Mouse (Mus musculus) WW6 (cell line): Measurements from ENCODE around the gene Tgm2.

Experiments used
- DNase-seq: peaks from one replicate; pipeline ENCODE4 v3.0.0-alpha.2; 2013; ENCODE audit warnings: low read depth, low spot score

Gene Tgm2

DNA sequence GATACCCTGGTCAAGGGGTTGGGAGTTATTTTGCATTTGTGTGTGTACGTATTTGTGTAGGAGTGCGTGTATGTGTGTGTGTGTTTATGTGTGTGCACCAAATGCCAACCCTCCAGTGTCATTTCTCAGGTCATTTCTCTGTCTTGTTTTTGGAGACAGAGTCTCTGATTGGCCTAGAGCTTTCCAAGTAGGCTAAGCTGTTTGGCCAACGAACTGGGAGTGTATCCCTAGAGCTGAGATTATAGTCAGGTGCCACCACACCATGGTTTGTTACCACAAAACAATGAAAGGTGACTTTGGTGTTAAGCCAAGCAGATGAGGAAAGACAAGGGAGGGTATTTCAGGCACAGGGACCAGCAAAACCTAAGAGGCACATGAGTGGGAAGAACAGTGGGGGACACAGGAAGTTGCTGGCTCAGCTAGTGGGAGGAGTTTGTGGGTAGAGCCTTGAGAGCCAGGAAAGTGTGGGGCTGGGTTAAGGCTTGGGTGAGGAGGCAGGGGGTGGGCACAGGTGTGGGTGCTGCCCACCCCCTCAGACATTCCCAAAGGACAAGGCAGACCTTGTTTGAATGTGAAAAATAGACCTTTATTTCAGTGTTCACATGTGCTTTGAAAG lies 30.3 kb downstream of the Tgm2 start:
- no peak for DNase-seq

DNA sequence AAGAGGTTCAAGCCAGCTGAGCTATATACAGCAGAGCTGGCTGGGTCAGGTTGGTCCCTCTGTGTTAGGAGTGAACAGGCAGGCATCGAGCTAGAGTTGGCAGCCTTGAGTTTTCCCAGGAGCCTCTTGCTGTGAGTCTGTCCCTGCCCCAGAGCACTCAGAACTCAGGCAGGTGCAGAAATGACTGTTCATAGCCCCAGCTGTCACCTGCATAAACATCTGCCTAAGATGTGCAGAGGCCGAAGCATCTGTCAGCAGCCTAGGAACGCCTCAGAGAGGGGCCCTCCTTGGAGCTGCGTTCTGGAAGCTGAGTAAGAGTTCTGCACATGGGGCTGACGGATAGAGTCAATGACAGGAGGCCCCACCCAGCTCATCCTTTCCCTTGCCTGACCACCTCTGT lies 31.3 kb downstream of the Tgm2 start:
- no peak for DNase-seq

DNA sequence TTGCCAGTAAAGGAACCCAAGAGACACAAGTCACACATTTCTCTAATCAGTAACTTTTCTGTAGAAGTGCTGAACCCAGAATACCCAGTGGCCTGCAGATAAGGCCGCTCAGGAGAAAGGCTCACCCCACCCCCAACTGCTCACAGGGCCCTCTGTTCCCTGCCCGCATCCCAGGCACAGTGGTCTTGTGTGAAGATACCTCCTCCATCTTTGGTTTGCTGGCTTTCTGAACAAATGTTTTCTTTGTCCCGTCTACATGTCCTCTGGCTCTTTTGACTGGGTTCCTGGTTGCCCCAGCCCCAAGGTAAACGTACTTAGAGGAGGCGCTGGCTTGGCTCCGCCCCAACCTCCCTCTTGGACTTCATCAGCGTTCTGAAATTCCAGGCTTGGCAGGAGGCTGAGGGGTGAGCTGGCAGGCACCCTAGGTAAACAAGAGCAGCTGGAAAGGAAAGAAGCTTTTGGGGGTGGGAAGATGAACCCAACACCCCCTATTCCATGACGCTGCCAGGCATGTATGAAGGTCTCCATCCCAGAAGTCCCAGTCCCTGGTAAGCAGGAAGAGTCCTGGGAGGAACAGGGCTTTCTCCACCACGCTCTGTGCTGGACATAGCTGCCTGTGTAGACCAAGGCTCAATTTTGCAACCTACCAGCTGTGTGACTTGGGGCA lies 32.5 kb downstream of the Tgm2 start:
- no peak for DNase-seq

DNA sequence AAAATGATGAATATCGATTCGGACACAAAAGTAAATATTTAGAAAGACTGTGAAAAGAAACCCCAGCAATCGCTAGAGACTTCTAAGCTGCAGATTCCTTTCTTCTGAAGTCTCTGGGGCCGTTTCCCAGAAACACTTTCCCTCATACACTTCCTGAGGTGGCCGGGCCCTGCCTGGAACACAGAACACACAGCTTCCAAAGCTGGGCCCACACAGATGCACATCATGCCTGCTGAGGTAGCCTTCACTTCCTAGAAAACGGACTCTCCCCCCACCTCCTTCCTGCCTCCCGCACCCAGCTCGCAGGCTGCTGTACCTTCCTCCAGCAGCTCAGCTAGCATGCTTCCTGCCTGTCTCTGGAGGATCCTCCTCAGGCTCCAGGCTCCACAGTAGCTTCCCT lies 36.7 kb downstream of the Tgm2 start:
- no peak for DNase-seq

DNA sequence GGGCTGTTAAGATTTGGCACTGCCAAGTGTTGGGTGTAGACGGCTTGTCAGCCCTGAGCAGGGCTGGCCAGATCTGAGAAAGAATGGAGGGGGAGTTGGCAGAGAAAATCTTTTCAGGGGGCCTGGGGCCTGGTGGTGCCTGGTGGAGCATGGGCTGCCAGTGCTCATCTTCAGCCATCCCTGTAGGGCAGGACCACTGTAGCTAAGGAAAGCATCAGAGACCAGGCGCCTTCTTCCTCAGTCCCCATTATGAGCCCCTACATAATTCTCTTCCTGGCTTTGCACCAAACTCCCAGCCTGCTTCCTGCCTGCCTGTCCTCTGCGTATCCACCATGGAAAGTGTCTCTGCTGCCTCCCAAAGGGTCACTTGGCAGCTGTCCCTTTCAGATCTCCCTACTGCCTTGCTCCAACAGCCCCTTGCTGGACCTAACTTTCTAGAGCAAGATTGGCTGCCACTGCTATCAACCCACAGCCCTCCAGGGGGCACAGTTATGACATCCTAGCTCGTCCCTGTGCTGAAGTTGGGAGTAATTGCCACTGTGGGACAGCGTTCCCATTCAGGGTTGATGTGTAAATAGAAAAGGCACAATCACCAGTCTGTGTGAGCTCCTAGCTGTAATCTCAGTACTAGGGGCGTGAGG lies 39.2 kb downstream of the Tgm2 start:
- no peak for DNase-seq

DNA sequence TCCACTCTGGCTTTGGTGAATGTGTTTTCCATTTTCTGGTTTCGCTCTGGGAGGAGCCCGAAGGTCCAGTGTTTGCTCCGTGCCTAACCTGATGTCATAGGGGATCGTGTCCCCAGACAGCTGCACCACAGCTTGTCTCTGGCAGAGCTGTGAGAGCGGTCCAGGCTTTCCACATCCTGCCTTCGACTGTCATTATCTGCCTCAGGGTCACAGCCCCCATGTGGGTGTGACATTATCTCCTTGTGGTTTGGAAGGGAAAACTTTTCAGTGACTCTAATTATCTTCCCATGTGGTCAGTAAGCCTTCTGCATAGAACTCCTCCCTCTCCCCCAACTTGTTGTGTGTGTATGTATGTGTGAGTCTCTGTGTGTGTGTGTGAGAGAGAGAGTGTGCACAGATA lies 40.6 kb downstream of the Tgm2 start:
- no peak for DNase-seq

DNA sequence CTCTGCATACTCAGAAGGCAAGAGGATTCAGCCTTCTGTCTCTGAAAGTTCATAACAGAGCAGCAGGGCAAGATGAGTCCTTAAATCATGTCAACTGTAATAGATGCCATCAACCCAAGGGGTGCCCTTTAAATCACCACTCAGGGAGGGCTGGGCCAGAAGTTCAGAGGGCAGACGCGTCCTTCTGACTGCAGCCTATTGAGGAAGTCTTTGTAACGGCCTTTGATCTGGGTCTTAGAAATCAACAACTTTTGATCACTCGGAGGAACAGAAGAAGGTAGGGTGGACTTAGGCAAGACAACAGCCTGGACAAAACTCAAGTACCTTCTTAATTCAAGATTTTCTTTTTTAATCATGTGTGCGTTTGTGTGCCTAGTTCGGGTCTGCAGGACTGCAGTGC lies 41.3 kb downstream of the Tgm2 start:
- no peak for DNase-seq

DNA sequence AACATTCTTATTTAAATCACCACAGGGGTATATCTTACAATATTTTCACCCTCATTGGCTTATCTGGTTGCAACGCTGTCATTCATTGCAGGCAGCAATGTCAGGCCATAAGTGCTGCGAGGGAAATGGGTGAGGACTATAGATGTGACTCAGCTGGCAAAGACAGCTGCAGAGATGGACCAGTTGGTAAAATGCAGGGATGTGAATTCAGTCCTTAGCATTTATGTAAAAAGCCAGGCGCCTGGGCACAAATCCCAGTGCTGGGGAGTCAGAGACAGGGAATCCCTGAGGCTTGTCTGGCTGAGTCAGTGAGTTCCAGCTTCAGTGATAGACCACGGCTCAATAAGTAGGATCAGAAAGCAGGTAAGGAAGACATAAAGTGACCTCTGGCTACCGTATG lies 44.5 kb downstream of the Tgm2 start:
- no peak for DNase-seq

DNA sequence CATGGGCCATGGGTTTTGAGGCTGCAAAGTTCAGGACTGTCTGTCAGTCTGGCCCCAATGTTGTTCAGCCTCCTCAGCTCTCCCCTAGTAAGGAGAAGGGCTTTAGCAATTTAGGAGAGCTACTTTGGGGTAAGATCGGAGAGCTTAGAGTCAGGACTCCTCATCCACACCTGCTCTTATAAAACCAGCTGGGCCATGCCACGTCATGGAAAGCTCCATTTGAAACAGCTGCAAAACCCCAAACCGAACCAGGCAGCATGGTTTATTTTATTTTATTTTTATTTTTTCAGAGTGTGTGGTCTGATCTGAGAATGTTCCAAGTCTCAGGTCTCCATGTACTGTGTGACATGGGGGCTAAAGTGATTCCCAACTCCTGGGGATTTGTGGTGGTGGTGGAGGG lies 46.7 kb downstream of the Tgm2 start:
- DNase-seq: no peak

DNA sequence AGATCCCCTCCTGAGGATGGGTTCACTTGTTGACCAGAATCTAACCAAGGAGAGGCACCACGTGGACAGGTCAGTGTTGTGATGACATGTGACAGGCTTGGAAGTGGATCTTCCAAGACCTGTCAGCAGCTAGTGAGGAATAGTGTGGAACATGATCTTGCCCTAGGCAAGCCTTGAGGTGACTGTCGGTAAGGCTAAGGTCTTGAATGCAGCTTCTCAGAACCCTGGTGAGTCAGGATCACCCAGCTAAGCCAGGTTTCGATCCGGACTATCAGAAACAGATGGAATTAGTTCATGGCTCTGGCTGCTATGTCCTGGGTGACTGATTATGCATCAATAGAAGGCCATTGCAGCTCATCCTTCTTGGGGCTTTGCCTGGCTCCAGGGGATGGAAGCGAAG lies 47.5 kb downstream of the Tgm2 start:
- no peak for DNase-seq

DNA sequence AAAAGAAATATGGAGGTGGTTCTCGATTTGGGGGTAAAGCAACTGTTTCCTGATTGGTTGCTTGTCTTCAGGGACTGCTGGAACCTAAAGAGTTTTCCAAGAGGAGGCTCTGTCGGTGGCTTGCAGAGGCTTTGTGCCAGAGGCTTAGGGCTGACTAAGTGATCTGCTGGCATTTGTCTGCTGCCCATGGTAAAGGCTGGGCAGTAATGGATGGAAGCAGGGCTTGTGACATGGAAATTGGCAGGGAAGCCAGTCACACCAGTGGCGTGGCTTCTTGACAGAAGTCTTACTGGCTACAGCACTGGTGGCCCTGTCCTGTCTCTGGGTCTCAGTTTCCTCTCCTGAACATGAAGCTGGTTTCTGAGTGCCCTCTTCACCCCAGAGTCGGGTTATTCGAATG lies 49.2 kb downstream of the Tgm2 start:
- DNase-seq: no peak

DNA sequence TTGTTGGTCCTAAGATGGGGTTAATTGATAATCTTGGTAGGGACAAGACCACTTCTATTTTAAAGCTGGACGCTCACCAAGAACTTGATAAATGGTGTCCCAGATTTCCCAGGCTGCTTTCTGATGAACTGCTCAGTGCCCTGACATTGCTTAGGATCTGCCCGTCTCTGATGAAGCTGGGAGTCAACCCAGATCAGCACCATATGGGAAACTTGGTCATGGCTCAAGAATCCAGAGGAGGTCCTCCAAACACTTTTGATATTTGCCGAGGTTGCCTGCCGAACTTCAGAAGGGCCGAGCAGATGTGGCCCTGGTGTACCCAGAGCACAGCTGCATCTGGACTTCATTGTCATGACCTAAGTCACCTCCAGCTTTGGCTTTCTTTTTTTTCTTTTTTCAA lies 51.4 kb downstream of the Tgm2 start:
- no peak for DNase-seq

DNA sequence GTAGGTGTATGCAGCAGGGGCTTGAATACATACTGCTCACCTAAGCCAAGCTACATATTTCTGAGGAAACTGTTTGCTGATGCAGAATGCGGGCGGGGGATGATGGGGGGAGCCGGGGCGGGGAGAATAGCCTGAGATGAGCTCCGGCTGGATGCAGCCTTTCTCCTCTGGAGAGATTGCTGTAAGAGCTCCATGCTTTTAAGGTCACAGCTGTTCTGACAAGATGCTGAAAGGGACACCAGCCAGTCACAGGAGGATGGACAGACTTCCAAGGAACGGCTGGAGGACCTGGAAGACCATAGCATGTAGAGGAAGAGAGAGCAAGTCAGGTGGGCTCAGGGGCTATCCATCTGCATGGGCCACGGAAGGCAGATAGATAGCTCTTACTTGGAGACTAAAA lies 51.9 kb downstream of the Tgm2 start:
- DNase-seq: no peak

DNA sequence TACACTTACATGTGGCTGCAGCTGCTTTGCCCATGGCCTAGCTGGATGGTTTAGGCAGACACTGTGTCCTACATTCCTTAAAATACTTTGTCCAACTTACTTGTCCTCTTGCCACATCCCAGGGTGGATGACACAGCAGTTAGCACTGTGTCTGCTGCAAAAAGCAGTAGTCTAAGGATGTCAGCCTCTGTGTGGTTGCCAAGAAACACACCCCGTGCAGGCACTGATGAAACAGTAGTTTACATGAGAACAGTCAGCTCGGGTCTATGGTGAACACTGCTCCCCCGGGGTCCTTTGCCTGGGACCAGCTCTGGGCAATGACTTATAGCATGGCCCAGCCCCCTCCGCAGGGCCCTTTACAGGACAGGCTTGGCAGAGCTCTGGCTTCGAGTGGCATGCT lies 52.9 kb downstream of the Tgm2 start:
- no peak for DNase-seq

DNA sequence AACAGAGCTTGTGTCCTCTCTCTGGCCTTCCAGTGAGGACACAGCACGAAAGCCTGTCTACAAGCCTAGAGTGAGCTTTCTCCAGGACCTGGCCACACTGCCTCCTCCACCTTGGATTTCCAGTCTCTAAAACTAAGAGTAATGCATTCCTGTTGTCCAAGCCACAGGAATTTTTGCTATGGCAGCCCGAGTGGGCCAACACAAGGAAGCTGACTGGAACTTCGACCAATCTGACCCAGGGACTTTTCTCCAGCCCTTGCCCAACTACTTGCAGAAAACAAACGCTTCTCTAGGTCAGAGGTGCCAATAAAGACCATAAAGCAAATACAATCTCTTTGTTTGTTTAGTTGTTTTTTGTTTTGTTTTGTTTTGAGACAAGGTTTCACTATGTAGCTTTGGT lies 56.1 kb downstream of the Tgm2 start:
- no peak for DNase-seq

DNA sequence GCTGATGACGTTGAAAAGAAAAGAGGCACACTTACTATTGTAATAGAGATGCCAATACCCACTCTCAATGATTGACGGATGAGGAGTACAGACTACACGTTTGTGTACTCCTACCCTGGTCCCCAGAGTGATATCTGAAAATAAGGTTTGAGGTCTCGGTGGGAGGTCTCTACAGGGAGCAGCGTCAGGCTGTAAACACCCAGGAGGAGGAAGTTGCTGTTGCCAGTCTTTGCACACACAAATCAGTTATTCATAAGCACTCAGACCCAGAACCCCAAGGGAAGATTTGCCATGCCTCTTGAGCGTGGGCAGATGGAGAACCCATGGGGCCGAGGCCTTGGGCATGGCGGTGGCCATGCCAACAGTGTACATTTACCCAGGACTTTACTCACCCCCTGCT lies 61.8 kb downstream of the Tgm2 start:
- no peak for DNase-seq

DNA sequence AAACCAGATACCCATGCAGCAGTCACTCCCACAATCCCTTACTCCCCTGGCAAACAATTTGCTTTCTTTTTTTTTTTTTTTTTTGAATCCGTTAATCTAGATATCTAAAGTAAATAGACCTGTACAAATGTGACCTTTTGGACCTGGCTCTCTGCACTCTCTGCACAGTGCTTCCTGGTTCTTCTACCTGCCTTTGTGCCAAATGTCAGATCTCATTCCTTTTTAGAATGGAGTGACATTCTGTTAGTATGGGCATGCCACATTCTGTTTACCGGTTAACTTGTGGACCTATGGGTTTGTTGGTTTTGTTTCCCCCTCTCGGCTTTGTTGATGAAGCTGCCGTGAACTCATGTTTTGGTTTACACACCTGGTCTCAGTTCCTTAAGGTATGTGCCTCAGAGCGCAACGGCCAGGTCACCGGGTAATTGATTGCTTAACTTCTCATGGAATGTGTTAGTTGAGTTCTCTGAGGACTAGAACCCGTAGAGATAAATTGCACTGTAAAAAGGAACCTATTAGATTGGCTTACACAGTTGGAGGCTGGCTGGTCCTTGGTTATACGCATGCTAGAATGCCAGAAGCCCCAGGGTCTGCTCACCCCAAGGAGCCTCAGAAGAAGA lies 65.5 kb downstream of the Tgm2 start:
- DNase-seq: no peak

DNA sequence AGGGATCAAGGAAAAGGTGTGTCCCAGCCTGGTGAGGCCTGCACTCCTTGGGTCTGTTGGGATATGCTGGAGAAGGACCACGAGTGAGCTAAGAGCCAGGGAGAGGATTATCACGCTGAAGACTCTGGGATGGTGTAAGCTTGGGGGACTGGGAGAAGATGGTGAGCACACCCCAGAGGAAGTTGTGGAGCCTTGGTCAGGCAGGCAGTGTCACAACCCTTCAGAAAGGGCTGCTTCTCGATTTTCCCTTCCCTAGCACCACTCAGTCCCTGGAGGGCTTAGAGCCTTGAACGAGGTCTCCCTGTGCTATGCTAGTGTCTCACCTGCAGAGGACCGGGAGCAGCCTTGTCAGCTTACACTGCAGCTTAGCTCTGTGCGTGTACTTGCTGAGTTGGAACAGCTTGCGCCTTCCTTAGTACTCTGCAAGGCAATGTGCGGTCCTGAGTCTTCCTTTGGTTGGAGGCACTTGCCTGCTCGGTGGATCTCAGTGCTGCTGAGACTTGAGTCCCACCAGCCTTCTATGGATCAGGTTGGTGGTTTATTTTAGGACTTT lies 66.3 kb downstream of the Tgm2 start:
- DNase-seq: no peak

DNA sequence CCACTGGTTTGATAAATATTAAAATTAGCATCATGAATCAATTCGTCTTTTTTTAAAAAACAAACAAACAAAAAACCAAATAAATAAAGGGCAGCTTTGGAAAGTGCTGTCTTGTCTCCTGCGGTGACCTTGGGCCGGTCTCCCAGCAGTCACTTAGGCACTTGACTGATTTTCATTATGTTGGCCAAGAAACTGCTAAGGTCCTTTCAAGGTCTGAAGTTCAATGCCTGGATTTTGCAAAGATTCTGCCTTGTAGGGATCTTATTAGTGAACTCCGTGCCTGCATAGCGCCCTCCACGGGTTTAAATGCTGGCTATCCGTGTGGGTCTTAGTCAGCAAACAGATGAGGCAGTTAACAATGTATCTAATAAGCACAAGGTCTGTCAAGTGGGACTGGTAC lies 67.3 kb downstream of the Tgm2 start:
- DNase-seq: no peak

DNA sequence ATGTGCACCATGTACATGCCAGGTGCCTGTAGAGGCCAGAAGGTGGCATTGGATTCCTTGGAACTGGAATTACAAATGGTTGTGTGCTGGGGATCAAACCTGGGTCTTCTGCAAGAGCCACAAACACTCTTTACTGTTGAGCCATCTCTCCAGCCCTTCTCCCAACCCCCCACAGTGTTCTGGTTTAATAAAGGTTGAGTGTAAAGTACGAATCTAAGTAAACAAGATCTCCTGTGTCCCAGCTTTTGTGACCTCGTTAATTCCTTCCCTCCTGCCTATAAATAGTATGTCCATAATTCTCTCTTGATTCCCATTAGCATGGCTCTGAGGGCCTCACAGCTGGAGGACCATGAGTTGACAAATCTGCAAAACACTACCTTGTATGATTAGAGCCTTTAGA lies 68.3 kb downstream of the Tgm2 start:
- no peak for DNase-seq

DNA sequence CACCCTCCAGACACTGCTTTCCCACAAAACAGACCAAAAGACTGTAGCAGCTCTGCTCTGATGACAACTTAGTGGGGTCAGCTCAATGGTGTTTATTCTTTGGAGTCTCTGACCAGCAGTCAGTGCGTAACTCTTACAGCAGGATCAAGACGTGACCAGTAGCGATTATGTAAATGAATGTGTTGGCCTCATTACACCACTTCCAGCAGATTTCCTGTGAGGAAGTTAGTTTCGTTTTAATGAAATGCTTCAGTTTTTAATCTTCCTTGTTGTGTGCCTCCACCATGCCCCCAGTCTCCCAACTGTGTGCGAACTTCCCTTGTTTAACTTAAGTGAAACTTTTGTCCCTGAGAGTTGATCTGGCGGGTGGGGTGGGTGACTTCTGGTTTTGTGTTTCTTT lies 69.5 kb downstream of the Tgm2 start:
- no peak for DNase-seq

DNA sequence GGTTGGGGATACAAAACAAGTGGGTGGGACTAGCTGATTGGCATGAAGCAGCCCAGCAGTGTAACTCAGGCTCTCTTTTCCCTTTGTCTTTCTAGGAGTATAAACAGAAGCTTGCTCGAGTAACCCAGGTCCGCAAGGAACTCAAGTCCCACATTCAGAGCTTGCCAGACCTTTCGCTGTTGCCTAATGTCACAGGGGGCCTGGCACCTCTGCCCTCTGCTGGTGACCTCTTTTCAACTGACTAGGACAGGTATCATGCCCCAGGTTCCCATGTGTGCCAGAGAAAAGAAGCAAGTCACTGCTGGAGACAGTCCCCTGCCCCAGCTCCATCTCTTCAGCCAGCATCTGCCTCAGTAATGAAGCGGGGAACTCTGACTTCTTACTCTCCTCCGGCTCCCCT lies 71.4 kb downstream of the Tgm2 start:
- no peak for DNase-seq

DNA sequence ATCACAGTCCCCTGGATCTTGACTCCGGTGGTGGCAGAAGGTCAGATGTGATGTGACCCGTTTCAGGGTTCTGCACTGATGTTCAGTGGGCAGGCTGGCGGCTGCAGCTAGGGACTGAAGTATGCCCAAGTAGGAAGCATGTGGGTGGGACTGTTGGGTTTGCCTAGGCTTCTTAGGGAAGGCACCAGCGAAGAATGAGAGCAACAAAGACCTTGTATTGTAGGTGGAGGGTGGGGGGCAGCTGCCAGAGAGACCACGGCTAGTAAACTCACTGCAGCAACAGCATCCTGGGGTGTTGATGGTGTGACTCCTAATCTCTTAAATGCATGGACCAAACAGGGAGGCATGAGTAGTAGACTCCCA lies 74.6 kb downstream of the Tgm2 start:
- no peak for DNase-seq
